Mouse (Mus musculus): ENCODE data around the gene Cacng8.

DNA sequence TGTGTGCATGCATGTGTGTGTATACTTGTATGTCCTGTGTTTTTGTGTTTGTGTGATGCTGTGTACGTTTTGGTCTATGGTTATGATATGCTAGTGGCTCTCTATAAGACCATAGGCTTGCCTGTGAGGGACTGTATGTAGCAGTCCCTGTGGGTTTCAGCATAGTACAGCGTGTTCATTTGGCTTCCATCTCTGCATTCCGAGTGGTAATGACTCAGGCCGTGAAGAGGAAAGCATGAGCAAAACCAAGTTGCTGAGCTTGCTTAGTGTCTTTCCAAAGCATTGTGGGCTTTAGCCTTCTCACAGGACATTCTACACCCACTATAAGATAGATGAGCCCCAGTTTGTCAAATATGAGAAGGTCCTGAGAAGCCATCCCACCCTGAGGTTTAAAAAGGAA is 72.8 kb downstream of the Cacng8 start:
- no peak for TF ChIP-seq CTCF (IDR thresholded peaks at IDR 0.05; ENCODE audit: borderline replicate concordance, control insufficient read depth, extremely low read depth, insufficient read depth, low read length, poor library complexity)
- no peak for TF ChIP-seq POLR2A (IDR thresholded peaks at IDR 0.05; ENCODE audit: control insufficient read depth, extremely low read depth, insufficient read depth, low read length, poor library complexity)

Measured in thymus, adult 2 months (tissue).